Mouse (Mus musculus) liver, embryonic 14.5 days (tissue): ENCODE measurements at regions not wholly inside any gene's neighbourhood (a gene's known extent, or its start where the extent isn't known, plus 50 kb on each side); places are given as distances from the start of the nearest gene placed in this dataset.
A peak's percentile ranks its signal among the peaks of the same experiment; 100 is the strongest.

Source experiments
- ATAC-seq: fragments of 200-750 bp; cut with Nextera tagmentation; 2 replicates; pipeline ENCODE4 v1.8.0; 2017; ENCODE audit warnings: moderate number of reproducible peaks, mild to moderate bottlenecking, moderate library complexity; ENCODE audit not compliant: insufficient read depth
- DNase-seq, 3 experiments: peaks; one replicate each; pipeline ENCODE4 v3.0.0-alpha.2; 2012 to 2013; ENCODE audit warnings: low read depth in 3 of 3, low spot score in 3 of 3
- H3K27ac ChIP-seq: fragments of 300-500 bp; sonication (generic); 2 replicates; pipeline ENCODE4 v1.5.1; 2014; ENCODE audit warnings: moderate library complexity, mild to moderate bottlenecking, control low read depth, inconsistent platforms
- H3K27me3 ChIP-seq: fragments of 300-500 bp; sonication (generic); 2 replicates; pipeline ENCODE4 v1.6.1; 2014; ENCODE audit warnings: mild to moderate bottlenecking, low read length, moderate library complexity; ENCODE audit not compliant: control insufficient read depth, insufficient read depth
- H3K36me3 ChIP-seq: fragments of 300-500 bp; sonication (generic); replicated peaks from 2 replicates; pipeline ENCODE4 v1.6.1; 2014; ENCODE audit warnings: low read depth; ENCODE audit not compliant: control insufficient read depth, insufficient read depth
- H3K4me1 ChIP-seq, 2 experiments: fragments of 200-500 bp in 1 of 2; fragments of 300-500 bp in 1 of 2; sonication (generic) in 1 of 2; replicated peaks; 2 replicates each; pipeline ENCODE4 v1.6.1; 2012 to 2014; ENCODE audit warnings: antibody characterized with exemption in 1 of 2, inconsistent platforms in 1 of 2, low read length in 1 of 2; ENCODE audit not compliant: control insufficient read depth in 2 of 2, insufficient read depth in 2 of 2
- H3K4me2 ChIP-seq: fragments of 300-500 bp; sonication (generic); 2 replicates; pipeline ENCODE4 v1.6.1; 2014; ENCODE audit warnings: low read depth, mild to moderate bottlenecking, control low read depth, moderate library complexity
- H3K4me3 ChIP-seq, 2 experiments: fragments of 200-500 bp in 1 of 2; fragments of 300-500 bp in 1 of 2; sonication (generic) in 1 of 2; 2 replicates each; pipeline ENCODE4 v1.5.1; 2012 to 2014; ENCODE audit warnings: low read depth in 2 of 2, low read length in 2 of 2, mild to moderate bottlenecking in 2 of 2, control low read depth in 1 of 2, inconsistent platforms in 1 of 2, moderate library complexity in 1 of 2; ENCODE audit not compliant: insufficient read depth in 1 of 2
- H3K9ac ChIP-seq: fragments of 300-500 bp; sonication (generic); replicated peaks from 2 replicates; pipeline ENCODE4 v1.6.1; 2014; ENCODE audit warnings: mild to moderate bottlenecking, control low read depth, moderate library complexity
- H3K9me3 ChIP-seq: fragments of 300-500 bp; sonication (generic); 2 replicates; pipeline ENCODE4 v1.6.1; 2016; ENCODE audit warnings: low read length, mixed read lengths; ENCODE audit not compliant: control insufficient read depth
- CTCF ChIP-seq: IDR thresholded peaks from 2 replicates; pipeline ENCODE4 v1.5.1; 2016; ENCODE audit warnings: antibody characterized with exemption, low read depth, control low read depth
- EP300 ChIP-seq: IDR thresholded peaks from 2 replicates; pipeline ENCODE4 v1.6.1; 2016; ENCODE audit warnings: antibody characterized with exemption, low read depth
- WGBS: fragments of 180-500 bp; shearing (Covaris S2); extraction: QIAGEN DNeasy Blood & Tissue Kit; methylation state at CpG from one replicate; pipeline ENCODE4 v1.1.7; 2014; ENCODE audit not compliant: insufficient replicate concordance; 5-methylcytosine and 5-hydroxymethylcytosine counted together

GRCm38 (mm10) chr4:56051792-56052380 lies 519.6 kb upstream of the Klf4 start:
- no peak for DNase-seq
- H3K27me3 ChIP-seq, result no peaks in the 10 kb centered on the region
- TF ChIP-seq CTCF, result 0 out of 2 replicates have a peak, but pooled peaks have one; percentile 5
- TF ChIP-seq EP300, result no peak
- WGBS, result 38% methylated on average over 6 of the region's 6 CpGs
- no peaks in the 10 kb centered on the region for H3K9me3 ChIP-seq
- H3K9ac ChIP-seq, result no peak overlapping the region
- no peaks in the 10 kb centered on the region for H3K4me1 ChIP-seq
- H3K27ac ChIP-seq, result no peak overlapping the region
- ATAC-seq, result no peak
- no peak overlapping the region for H3K4me2 ChIP-seq
- no peaks in the 10 kb centered on the region for H3K36me3 ChIP-seq
- H3K4me3 ChIP-seq, result no peak overlapping the region

GRCm38 (mm10) chr4:56039327-56039726 lies 507.1 kb upstream of the Klf4 start:
- Histone ChIP-seq H3K36me3 (no peaks in the 10 kb centered on the region), H3K27me3 (no peaks in the 10 kb centered on the region), H3K4me3 (no peak overlapping the region), H3K9me3 (no peaks in the 10 kb centered on the region), H3K4me1 (no peaks in the 10 kb centered on the region), H3K9ac (no peak overlapping the region), H3K27ac (no peak overlapping the region), H3K4me2 (no peak overlapping the region)
- no peak for ATAC-seq
- WGBS, result 55% methylated on average over 4 of the region's 4 CpGs
- TF ChIP-seq EP300 (no peak), CTCF (no peak)
- no peak for DNase-seq

- TF ChIP-seq EP300 (no peak), CTCF (no peak)
- ATAC-seq, result no peak
- Histone ChIP-seq H3K4me2 (no peak overlapping the region), H3K4me3 (no peak overlapping the region), H3K4me1 (no peaks in the 10 kb centered on the region), H3K27ac (no peak overlapping the region), H3K9ac (no peak overlapping the region), H3K36me3 (no peaks in the 10 kb centered on the region), H3K9me3 (no peaks in the 10 kb centered on the region), H3K27me3 (no peaks in the 10 kb centered on the region)
- 45% methylated on average over 6 of the region's 6 CpGs for WGBS
- no peak for DNase-seq
Measured at GRCm38 (mm10) chr4:56036334-56036733, 504.1 kb upstream of the Klf4 start.

GRCm38 (mm10) chr4:56035543-56035942 lies 503.3 kb upstream of the Klf4 start:
- no peak overlapping the region for H3K4me3 ChIP-seq

GRCm38 (mm10) chr4:56028441-56028840 lies 496.2 kb upstream of the Klf4 start:
- H3K36me3 ChIP-seq, result no peaks in the 10 kb centered on the region
- H3K9me3 ChIP-seq, result no peaks in the 10 kb centered on the region
- no peak overlapping the region for H3K27ac ChIP-seq
- H3K27me3 ChIP-seq, result no peaks in the 10 kb centered on the region
- H3K9ac ChIP-seq, result no peak overlapping the region
- 67% methylated on average over 3 of the region's 3 CpGs for WGBS
- H3K4me2 ChIP-seq, result no peak overlapping the region
- no peak for TF ChIP-seq CTCF
- TF ChIP-seq EP300, result no peak
- no peaks in the 10 kb centered on the region for H3K4me1 ChIP-seq
- ATAC-seq (no peak), DNase-seq (no peak)
- H3K4me3 ChIP-seq, result no peak overlapping the region

More at GRCm38 (mm10) chr4:56035543-56035942, 503.3 kb upstream of the Klf4 start:
- TF ChIP-seq CTCF (no peak), EP300 (no peak)
- no peak overlapping the region for H3K9ac ChIP-seq
- no peaks in the 10 kb centered on the region for H3K27me3 ChIP-seq
- no peaks in the 10 kb centered on the region for H3K36me3 ChIP-seq
- H3K27ac ChIP-seq, result no peak overlapping the region
- 50% methylated on average over 5 of the region's 5 CpGs for WGBS
- no peak overlapping the region for H3K4me2 ChIP-seq
- DNase-seq (no peak), ATAC-seq (no peak)
- H3K4me1 ChIP-seq, result no peaks in the 10 kb centered on the region
- H3K9me3 ChIP-seq, result no peaks in the 10 kb centered on the region
